Mouse (Mus musculus) lung, adult 10 weeks (tissue): ENCODE measurements around the gene Vmn1r210. TPM values are rescaled to one million over a fixed set of nuclear protein-coding genes. Genes with fewer than 3 reads are reported as not detected.

Experiments
- polyA plus RNA-seq: library from polyadenylated mRNA; stranded (reverse); fragments of 350-450 nt; fragmentation: Illumina TruSeq; extraction: RNeasy Lipid Tissue Mini Kit (QIAGEN cat#74804); gene quantifications from one replicate; pipeline ENCODE4 v1.2.3, GENCODE M21; 2014; ENCODE audit warnings: low read depth, low replicate concordance; ENCODE audit not compliant: insufficient read depth

Vmn1r210 gene
- polyA plus RNA-seq = not detected

GRCm38 (mm10) chr13:22831248-22831647 is at the start of gene Vmn1r210:
Vmn1r210 (minus strand) TSS chr13:22831348.

GRCm38 (mm10) chr13:22857461-22857860 is 26.3 kb upstream of the Vmn1r210 start, which contains the start of gene Vmn1r211:
Vmn1r211 (minus strand) TSS chr13:22857561.

GRCm38 (mm10) chr13:22809582-22809981 is 21.6 kb downstream of the Vmn1r210 start, which contains the start of gene Vmn1r209:
Vmn1r209 (minus strand) TSS chr13:22809682.

DNA sequence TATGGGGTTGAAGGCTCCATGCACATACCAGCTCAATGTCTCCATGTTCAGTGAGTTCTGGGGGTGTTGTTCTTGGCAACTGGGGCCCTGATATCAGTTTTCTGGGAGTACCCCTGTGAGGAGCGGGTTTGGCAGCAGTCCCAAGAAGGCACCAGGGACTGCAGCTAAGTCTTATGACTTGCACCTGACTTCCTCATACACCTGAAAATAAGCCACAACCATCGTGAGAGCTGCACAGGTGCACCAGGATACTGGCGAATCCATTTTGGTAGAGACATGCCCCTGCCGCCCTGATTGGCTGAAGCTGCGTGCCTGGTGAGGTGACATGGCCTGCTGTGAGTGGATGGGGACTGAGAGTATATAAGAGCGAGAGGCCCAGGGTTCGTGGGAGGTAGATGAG is 53.8 kb downstream of the Vmn1r210 start, which contains the start of gene Vmn1r208:
TSS of gene Vmn1r208 (minus strand) at position 101 of the 400 bp plus-strand sequence.

Other genes with a start within 250 kb of the Vmn1r210 start
- not detected for gene Vmn1r205, start 238.3 kb downstream of the Vmn1r210 start, polyA plus RNA-seq
- gene Vmn1r206, start 207.1 kb downstream of the Vmn1r210 start, polyA plus RNA-seq = not detected
- gene Vmn1r207-ps, start 101.7 kb downstream of the Vmn1r210 start, polyA plus RNA-seq = not detected
- gene Vmn1r208, start 53.9 kb downstream of the Vmn1r210 start, polyA plus RNA-seq = not detected
- gene Vmn1r209, start 21.7 kb downstream of the Vmn1r210 start, polyA plus RNA-seq = not detected
- not detected for gene Vmn1r211, start 26.2 kb upstream of the Vmn1r210 start, polyA plus RNA-seq
- gene Vmn1r212, start 52.9 kb upstream of the Vmn1r210 start, polyA plus RNA-seq = not detected
- not detected for gene Vmn1r213, start 176.3 kb upstream of the Vmn1r210 start, polyA plus RNA-seq
- gene Vmn1r214, start 199.1 kb upstream of the Vmn1r210 start, polyA plus RNA-seq = not detected
- gene Vmn1r215, start 236.7 kb upstream of the Vmn1r210 start, polyA plus RNA-seq = not detected